Mouse (Mus musculus) limb, embryonic 13.5 days (tissue): Measurements from ENCODE around the gene Herpud2. TPM values are rescaled to one million over a fixed set of nuclear protein-coding genes. Genes with fewer than 3 reads are reported as not detected.
"Not testable (repeated sequence)": the region's sequence is repeated elsewhere in the genome, so short reads cannot be mapped to it uniquely, and the experiment has no call there.

Source experiments
- ATAC-seq: fragments of 200-750 bp; cut with Nextera tagmentation; 2 replicates; pipeline ENCODE4 v1.8.0; 2017; ENCODE audit warnings: low read depth, moderate number of reproducible peaks, moderate TSS enrichment; ENCODE audit not compliant: low FRiP score
- H3K27ac ChIP-seq: fragments of 300-500 bp; sonication (generic); 2 replicates; pipeline ENCODE4 v1.5.1; 2015; ENCODE audit warnings: inconsistent platforms, mild to moderate bottlenecking, moderate library complexity
- H3K27me3 ChIP-seq: fragments of 300-500 bp; sonication (generic); 2 replicates; pipeline ENCODE4 v1.6.1; 2015; ENCODE audit warnings: mild to moderate bottlenecking, inconsistent platforms
- H3K36me3 ChIP-seq: fragments of 300-500 bp; sonication (generic); 2 replicates; pipeline ENCODE4 v1.6.1; 2015; ENCODE audit warnings: inconsistent platforms, mild to moderate bottlenecking, moderate library complexity
- H3K4me1 ChIP-seq: fragments of 300-500 bp; sonication (generic); 2 replicates; pipeline ENCODE4 v1.6.1; 2015; ENCODE audit warnings: inconsistent platforms
- H3K4me2 ChIP-seq: fragments of 300-500 bp; sonication (generic); replicated peaks from 2 replicates; pipeline ENCODE4 v1.6.1; 2015; ENCODE audit warnings: inconsistent platforms, mild to moderate bottlenecking, moderate library complexity
- H3K4me3 ChIP-seq: fragments of 300-500 bp; sonication (generic); 2 replicates; pipeline ENCODE4 v1.5.1; 2015; ENCODE audit warnings: moderate library complexity, mild to moderate bottlenecking, inconsistent platforms
- H3K9ac ChIP-seq: fragments of 300-500 bp; sonication (generic); 2 replicates; pipeline ENCODE4 v1.6.1; 2015; ENCODE audit warnings: mild to moderate bottlenecking, inconsistent platforms
- H3K9me3 ChIP-seq: fragments of 300-500 bp; sonication (generic); 2 replicates; pipeline ENCODE4 v1.6.1; 2016; ENCODE audit warnings: inconsistent platforms
- WGBS: fragments of 180-500 bp; shearing (Covaris S2); methylation state at CpG from one replicate; pipeline ENCODE4 v1.1.7; 2015; 5-methylcytosine and 5-hydroxymethylcytosine counted together
- polyA plus RNA-seq: library from polyadenylated mRNA; unstranded; fragments of >200 nt; fragmentation: Nextera tagmentation; extraction: Ambion mirVana; gene quantifications from 2 replicates; pipeline ENCODE4 v1.2.1, GENCODE M21; 2015

The Herpud2 gene
- polyA plus RNA-seq, 1 experiment from 2014 or later, result 30.2 TPM

- no peaks in the 10 kb centered on the region for H3K27me3 ChIP-seq
- H3K36me3 ChIP-seq, result peaks cover 10% of the 10 kb centered on the region
- WGBS, result 95% methylated on average over 1 of the region's 1 CpGs
- ATAC-seq, result no peak
- no peak overlapping the region for H3K4me3 ChIP-seq
- H3K4me2 ChIP-seq, result no peak overlapping the region
- peaks cover 4% of the 10 kb centered on the region for H3K4me1 ChIP-seq
- no peaks in the 10 kb centered on the region for H3K9me3 ChIP-seq
- no peak overlapping the region for H3K27ac ChIP-seq
- H3K9ac ChIP-seq, result no peak overlapping the region
Measured at GRCm38 (mm10) chr9:25142988-25143387, 8.6 kb downstream of the Herpud2 start.

- no peak overlapping the region for H3K27ac ChIP-seq
- WGBS, result 87% methylated on average over 3 of the region's 3 CpGs
- no peak for ATAC-seq
- peaks cover 7% of the 10 kb centered on the region for H3K36me3 ChIP-seq
- H3K27me3 ChIP-seq, result no peaks in the 10 kb centered on the region
- no peak overlapping the region for H3K9ac ChIP-seq
- no peaks in the 10 kb centered on the region for H3K4me1 ChIP-seq
- H3K9me3 ChIP-seq, result no peaks in the 10 kb centered on the region
- no peak overlapping the region for H3K4me2 ChIP-seq
- no peak overlapping the region for H3K4me3 ChIP-seq
Measured at GRCm38 (mm10) chr9:25142041-25142440, 9.6 kb downstream of the Herpud2 start.

- 68% methylated on average over 1 of the region's 1 CpGs for WGBS
- no peak for ATAC-seq
- Histone ChIP-seq H3K4me3 (no peak overlapping the region), H3K4me1 (no peaks in the 10 kb centered on the region), H3K9ac (no peak overlapping the region), H3K27me3 (no peaks in the 10 kb centered on the region), H3K4me2 (no peak overlapping the region), H3K27ac (no peak overlapping the region), H3K9me3 (no peaks in the 10 kb centered on the region), H3K36me3 (peaks cover 3% of the 10 kb centered on the region; the same call in 1 of the 2 replicates)
Measured at GRCm38 (mm10) chr9:25140330-25140729, 11.3 kb downstream of the Herpud2 start.

GRCm38 (mm10) chr9:25138900-25139299, 12.7 kb downstream of the Herpud2 start:
- H3K4me3 ChIP-seq, result no peak overlapping the region
- no peaks in the 10 kb centered on the region for H3K4me1 ChIP-seq
- H3K9ac ChIP-seq, result no peak overlapping the region
- no peaks in the 10 kb centered on the region for H3K9me3 ChIP-seq
- H3K27ac ChIP-seq, result no peak overlapping the region
- ATAC-seq, result no peak
- WGBS, result 92% methylated on average over 1 of the region's 1 CpGs
- H3K36me3 ChIP-seq, result no peaks in the 10 kb centered on the region
- H3K27me3 ChIP-seq, result no peaks in the 10 kb centered on the region
- H3K4me2 ChIP-seq, result no peak overlapping the region

- Histone ChIP-seq H3K4me2 (no peak overlapping the region), H3K9ac (no peak overlapping the region), H3K36me3 (peaks cover 13% of the 10 kb centered on the region; the same call in 1 of the 2 replicates), H3K27ac (no peak overlapping the region), H3K4me3 (no peak overlapping the region), H3K4me1 (no peaks in the 10 kb centered on the region), H3K27me3 (no peaks in the 10 kb centered on the region), H3K9me3 (no peaks in the 10 kb centered on the region)
- no peak for ATAC-seq
- WGBS, result 78% methylated on average over 4 of the region's 4 CpGs
Measured at GRCm38 (mm10) chr9:25132920-25133319, 18.7 kb downstream of the Herpud2 start.

- no peak overlapping the region for H3K27ac ChIP-seq
- no peak for ATAC-seq
- H3K9me3 ChIP-seq, result no peaks in the 10 kb centered on the region
- H3K27me3 ChIP-seq, result no peaks in the 10 kb centered on the region
- H3K4me2 ChIP-seq, result no peak overlapping the region
- H3K4me1 ChIP-seq, result no peaks in the 10 kb centered on the region
- no peak overlapping the region for H3K9ac ChIP-seq
- peaks cover 13% of the 10 kb centered on the region; the same call in 1 of the 2 replicates for H3K36me3 ChIP-seq
- no peak overlapping the region for H3K4me3 ChIP-seq
Measured at GRCm38 (mm10) chr9:25132253-25132652, 19.4 kb downstream of the Herpud2 start.

- Histone ChIP-seq H3K9me3 (no peaks in the 10 kb centered on the region), H3K36me3 (peaks cover 44% of the 10 kb centered on the region), H3K27me3 (no peaks in the 10 kb centered on the region), H3K9ac (no peak overlapping the region), H3K4me1 (no peaks in the 10 kb centered on the region), H3K4me2 (no peak overlapping the region), H3K27ac (no peak overlapping the region), H3K4me3 (no peak overlapping the region)
- ATAC-seq, result no peak
- WGBS, result 55% methylated on average over 2 of the region's 2 CpGs
Measured at GRCm38 (mm10) chr9:25124048-25124447, 27.6 kb downstream of the Herpud2 start.

- H3K9me3 ChIP-seq, H3K9ac ChIP-seq, H3K4me3 ChIP-seq, H3K27me3 ChIP-seq, H3K4me1 ChIP-seq, ATAC-seq, H3K4me2 ChIP-seq, H3K27ac ChIP-seq: not testable (repeated sequence)
- 96% methylated on average over 1 of the region's 1 CpGs for WGBS
- peaks cover 44% of the 10 kb centered on the region for H3K36me3 ChIP-seq
Measured at GRCm38 (mm10) chr9:25123590-25123989, 28.0 kb downstream of the Herpud2 start.

- Histone ChIP-seq H3K36me3 (peaks cover 40% of the 10 kb centered on the region), H3K9me3 (0 out of 2 replicates have a peak, but pooled peaks cover 12% of the 10 kb centered on the region), H3K27ac (no peak overlapping the region), H3K4me1 (no peaks in the 10 kb centered on the region), H3K9ac (no peak overlapping the region), H3K27me3 (no peaks in the 10 kb centered on the region), H3K4me3 (no peak overlapping the region), H3K4me2 (no peak overlapping the region)
- ATAC-seq, result no peak
Measured at GRCm38 (mm10) chr9:25104638-25105037, 47.0 kb downstream of the Herpud2 start.

GRCm38 (mm10) chr9:25102881-25103280, 48.7 kb downstream of the Herpud2 start:
- H3K36me3 ChIP-seq, result peaks cover 30% of the 10 kb centered on the region
- H3K27me3 ChIP-seq, result no peaks in the 10 kb centered on the region
- H3K9me3 ChIP-seq, result 0 out of 2 replicates have a peak, but pooled peaks cover 12% of the 10 kb centered on the region
- no peak overlapping the region for H3K9ac ChIP-seq
- ATAC-seq, result no peak
- H3K4me3 ChIP-seq, result no peak overlapping the region
- H3K4me1 ChIP-seq, result no peaks in the 10 kb centered on the region
- WGBS, result 94% methylated on average over 1 of the region's 1 CpGs
- no peak overlapping the region for H3K4me2 ChIP-seq
- no peak overlapping the region for H3K27ac ChIP-seq

GRCm38 (mm10) chr9:25090853-25091252, 60.8 kb downstream of the Herpud2 start:
- no peak overlapping the region for H3K27ac ChIP-seq
- H3K9me3 ChIP-seq, result no peaks in the 10 kb centered on the region
- ATAC-seq, result no peak
- no peak overlapping the region for H3K4me2 ChIP-seq
- no peak overlapping the region for H3K9ac ChIP-seq
- H3K4me3 ChIP-seq, result no peak overlapping the region
- WGBS, result 25% methylated on average over 1 of the region's 1 CpGs
- no peaks in the 10 kb centered on the region for H3K27me3 ChIP-seq
- no peaks in the 10 kb centered on the region for H3K36me3 ChIP-seq
- H3K4me1 ChIP-seq, result peaks cover 8% of the 10 kb centered on the region; the same call in 1 of the 2 replicates

- no peak within 1 kb of the TSS for H3K4me2 ChIP-seq
- no peak within 1 kb of the TSS for H3K27ac ChIP-seq
- WGBS, result 75% methylated on average over 2 of the region's 2 CpGs
- H3K9me3 ChIP-seq, result no peaks in the 10 kb centered on the region
- H3K9ac ChIP-seq, result no peak within 1 kb of the TSS
- no peaks in the 10 kb centered on the region for H3K36me3 ChIP-seq
- peaks cover 8% of the 10 kb centered on the region; the same call in 1 of the 2 replicates for H3K4me1 ChIP-seq
- ATAC-seq, result no peak
- no peak within 1 kb of the TSS for H3K4me3 ChIP-seq
- H3K27me3 ChIP-seq, result no peaks in the 10 kb centered on the region
Measured at GRCm38 (mm10) chr9:25089122-25089521, 62.5 kb downstream of the Herpud2 start, which contains the start of gene Gm10181. Gm10181 (plus strand) TSS chr9:25089422.

- no peaks in the 10 kb centered on the region for H3K9me3 ChIP-seq
- H3K27me3 ChIP-seq, result no peaks in the 10 kb centered on the region
- no peak overlapping the region for H3K9ac ChIP-seq
- H3K36me3 ChIP-seq, result no peaks in the 10 kb centered on the region
- H3K4me3 ChIP-seq, result no peak overlapping the region
- ATAC-seq, result no peak
- no peak overlapping the region for H3K27ac ChIP-seq
- WGBS, result 63% methylated on average over 1 of the region's 1 CpGs
- H3K4me1 ChIP-seq, result no peaks in the 10 kb centered on the region
- H3K4me2 ChIP-seq, result no peak overlapping the region
Measured at GRCm38 (mm10) chr9:25076505-25076904, 75.1 kb downstream of the Herpud2 start.
